Mouse (Mus musculus): ENCODE data around the gene Qser1. TPM values are rescaled to one million over a fixed set of nuclear protein-coding genes. Genes with fewer than 3 reads are reported as not detected.

Qser1 gene
- polyA plus RNA-seq, 1 experiment = 7.2 TPM

GRCm38 (mm10) chr2:104746251-104746650 lies 70.3 kb downstream of the Qser1 start:
- Histone ChIP-seq H3K27me3 (ENCODE audit: control insufficient read depth, insufficient read depth, low read length) (peaks cover 12% of the 10 kb centered on the region; the same call in 1 of the 2 replicates), H3K27ac (ENCODE audit: control insufficient read depth, insufficient read depth, low read length) (no peak overlapping the region), H3K36me3 (ENCODE audit: control insufficient read depth, insufficient read depth, low read length) (no peaks in the 10 kb centered on the region), H3K4me3 (ENCODE audit: control insufficient read depth, insufficient read depth, low read length) (no peak overlapping the region), H3K4me1 (replicated peaks; ENCODE audit: control insufficient read depth, insufficient read depth, low read length) (peaks cover 2% of the 10 kb centered on the region; the same call in 1 of the 2 replicates)
- TF ChIP-seq POLR2A (IDR thresholded peaks at IDR 0.05; ENCODE audit: control insufficient read depth, extremely low read depth, insufficient read depth, low read length, poor library complexity) (no peak), CTCF (IDR thresholded peaks at IDR 0.05; ENCODE audit: borderline replicate concordance, control insufficient read depth, extremely low read depth, insufficient read depth, low read length, poor library complexity) (no peak)
- DNase-seq = no peak
- 70% methylated on average over 8 of the region's 8 CpGs for WGBS

- TF ChIP-seq CTCF (IDR thresholded peaks at IDR 0.05; ENCODE audit: borderline replicate concordance, control insufficient read depth, extremely low read depth, insufficient read depth, low read length, poor library complexity) (no peak), POLR2A (IDR thresholded peaks at IDR 0.05; ENCODE audit: control insufficient read depth, extremely low read depth, insufficient read depth, low read length, poor library complexity) (no peak)
- no peak overlapping the region for H3K4me3 ChIP-seq (ENCODE audit: control insufficient read depth, insufficient read depth, low read length)
- WGBS = 86% methylated on average over 5 of the region's 5 CpGs
- H3K27ac ChIP-seq (ENCODE audit: control insufficient read depth, insufficient read depth, low read length) = no peak overlapping the region
- DNase-seq = no peak
- peaks cover 2% of the 10 kb centered on the region; the same call in 1 of the 2 replicates for H3K4me1 ChIP-seq (replicated peaks; ENCODE audit: control insufficient read depth, insufficient read depth, low read length)
- no peaks in the 10 kb centered on the region for H3K36me3 ChIP-seq (ENCODE audit: control insufficient read depth, insufficient read depth, low read length)
- peaks cover 19% of the 10 kb centered on the region; the same call in 1 of the 2 replicates for H3K27me3 ChIP-seq (ENCODE audit: control insufficient read depth, insufficient read depth, low read length)
Measured at GRCm38 (mm10) chr2:104743971-104744370, 72.6 kb downstream of the Qser1 start.

GRCm38 (mm10) chr2:104743160-104743559 lies 73.4 kb downstream of the Qser1 start:
- TF ChIP-seq CTCF (IDR thresholded peaks at IDR 0.05; ENCODE audit: borderline replicate concordance, control insufficient read depth, extremely low read depth, insufficient read depth, low read length, poor library complexity) (no peak), POLR2A (IDR thresholded peaks at IDR 0.05; ENCODE audit: control insufficient read depth, extremely low read depth, insufficient read depth, low read length, poor library complexity) (no peak)

GRCm38 (mm10) chr2:104742741-104743064 lies 73.9 kb downstream of the Qser1 start, which contains the start of gene Depdc7:
TSS of gene Depdc7 (minus strand) at chr2:104742878.
- H3K4me3 ChIP-seq (ENCODE audit: control insufficient read depth, insufficient read depth, low read length) = peak within 1 kb of the TSS; percentile 55
- WGBS = 1% methylated on average over 31 of the region's 31 CpGs
- H3K36me3 ChIP-seq (ENCODE audit: control insufficient read depth, insufficient read depth, low read length) = no peaks in the 10 kb centered on the region
- peaks cover 2% of the 10 kb centered on the region; the same call in 1 of the 2 replicates for H3K4me1 ChIP-seq (replicated peaks; ENCODE audit: control insufficient read depth, insufficient read depth, low read length)
- DNase-seq = peak; percentile 91
- TF ChIP-seq CTCF (IDR thresholded peaks at IDR 0.05; ENCODE audit: borderline replicate concordance, control insufficient read depth, extremely low read depth, insufficient read depth, low read length, poor library complexity) (0 out of 2 replicates have a peak, but pooled peaks have one; percentile 50), POLR2A (IDR thresholded peaks at IDR 0.05; ENCODE audit: control insufficient read depth, extremely low read depth, insufficient read depth, low read length, poor library complexity) (no peak)
- no peak within 1 kb of the TSS for H3K27ac ChIP-seq (ENCODE audit: control insufficient read depth, insufficient read depth, low read length)
- peaks cover 19% of the 10 kb centered on the region; the same call in 1 of the 2 replicates for H3K27me3 ChIP-seq (ENCODE audit: control insufficient read depth, insufficient read depth, low read length)

More at GRCm38 (mm10) chr2:104743160-104743559, 73.4 kb downstream of the Qser1 start:
- Histone ChIP-seq H3K27me3 (ENCODE audit: control insufficient read depth, insufficient read depth, low read length) (peaks cover 19% of the 10 kb centered on the region; the same call in 1 of the 2 replicates), H3K4me1 (replicated peaks; ENCODE audit: control insufficient read depth, insufficient read depth, low read length) (peaks cover 2% of the 10 kb centered on the region; the same call in 1 of the 2 replicates), H3K36me3 (ENCODE audit: control insufficient read depth, insufficient read depth, low read length) (no peaks in the 10 kb centered on the region), H3K4me3 (ENCODE audit: control insufficient read depth, insufficient read depth, low read length) (no peak overlapping the region), H3K27ac (ENCODE audit: control insufficient read depth, insufficient read depth, low read length) (no peak overlapping the region)
- 42% methylated on average over 7 of the region's 7 CpGs for WGBS
- no peak for DNase-seq

- DNase-seq = no peak
- H3K27me3 ChIP-seq (ENCODE audit: control insufficient read depth, insufficient read depth, low read length) = peaks cover 19% of the 10 kb centered on the region; the same call in 1 of the 2 replicates
- TF ChIP-seq POLR2A (IDR thresholded peaks at IDR 0.05; ENCODE audit: control insufficient read depth, extremely low read depth, insufficient read depth, low read length, poor library complexity) (no peak), CTCF (IDR thresholded peaks at IDR 0.05; ENCODE audit: borderline replicate concordance, control insufficient read depth, extremely low read depth, insufficient read depth, low read length, poor library complexity) (no peak)
- 11% methylated on average over 46 of the region's 46 CpGs for WGBS
- H3K27ac ChIP-seq (ENCODE audit: control insufficient read depth, insufficient read depth, low read length) = no peak overlapping the region
- H3K4me1 ChIP-seq (replicated peaks; ENCODE audit: control insufficient read depth, insufficient read depth, low read length) = peaks cover 2% of the 10 kb centered on the region; the same call in 1 of the 2 replicates
- peak overlapping the region; percentile 55 for H3K4me3 ChIP-seq (ENCODE audit: control insufficient read depth, insufficient read depth, low read length)
- no peaks in the 10 kb centered on the region for H3K36me3 ChIP-seq (ENCODE audit: control insufficient read depth, insufficient read depth, low read length)
Measured at GRCm38 (mm10) chr2:104741896-104742740, 74.4 kb downstream of the Qser1 start.

- Histone ChIP-seq H3K27ac (ENCODE audit: control insufficient read depth, insufficient read depth, low read length) (no peak overlapping the region), H3K36me3 (ENCODE audit: control insufficient read depth, insufficient read depth, low read length) (no peaks in the 10 kb centered on the region), H3K4me1 (replicated peaks; ENCODE audit: control insufficient read depth, insufficient read depth, low read length) (peaks cover 2% of the 10 kb centered on the region; the same call in 1 of the 2 replicates), H3K4me3 (ENCODE audit: control insufficient read depth, insufficient read depth, low read length) (no peak overlapping the region), H3K27me3 (ENCODE audit: control insufficient read depth, insufficient read depth, low read length) (peaks cover 19% of the 10 kb centered on the region; the same call in 1 of the 2 replicates)
- no peak for DNase-seq
- TF ChIP-seq POLR2A (IDR thresholded peaks at IDR 0.05; ENCODE audit: control insufficient read depth, extremely low read depth, insufficient read depth, low read length, poor library complexity) (no peak), CTCF (IDR thresholded peaks at IDR 0.05; ENCODE audit: borderline replicate concordance, control insufficient read depth, extremely low read depth, insufficient read depth, low read length, poor library complexity) (no peak)
- 90% methylated on average over 7 of the region's 7 CpGs for WGBS
Measured at GRCm38 (mm10) chr2:104741015-104741758, 75.4 kb downstream of the Qser1 start.
